Mouse (Mus musculus) forebrain, embryonic 16.5 days (tissue): Measurements from ENCODE around the gene Uqcrh. TPM values are rescaled to one million over a fixed set of nuclear protein-coding genes. Genes with fewer than 3 reads are reported as not detected.

ENCODE experiments used
- ATAC-seq: fragments of 200-750 bp; cut with Nextera tagmentation; 2 replicates; pipeline ENCODE4 v1.8.0; 2017; ENCODE audit warnings: mild to moderate bottlenecking, moderate library complexity
- H3K27ac ChIP-seq: fragments of 300-500 bp; sonication (generic); 2 replicates; pipeline ENCODE4 v1.5.1; 2014; ENCODE audit warnings: low read length, control low read depth
- H3K27me3 ChIP-seq: fragments of 300-500 bp; sonication (generic); replicated peaks from 2 replicates; pipeline ENCODE4 v1.6.1; 2014; ENCODE audit warnings: low read length; ENCODE audit not compliant: control insufficient read depth, insufficient read depth
- H3K36me3 ChIP-seq: fragments of 300-500 bp; sonication (generic); 2 replicates; pipeline ENCODE4 v1.6.1; 2014; ENCODE audit not compliant: control insufficient read depth, insufficient read depth
- H3K4me1 ChIP-seq: fragments of 300-500 bp; sonication (generic); replicated peaks from 2 replicates; pipeline ENCODE4 v1.6.1; 2014; ENCODE audit warnings: low read length; ENCODE audit not compliant: control insufficient read depth, insufficient read depth
- H3K4me2 ChIP-seq: fragments of 300-500 bp; sonication (generic); 2 replicates; pipeline ENCODE4 v1.6.1; 2014; ENCODE audit warnings: mild to moderate bottlenecking, low read length, control low read depth
- H3K4me3 ChIP-seq: fragments of 300-500 bp; sonication (generic); replicated peaks from 2 replicates; pipeline ENCODE4 v1.5.1; 2014; ENCODE audit warnings: mild to moderate bottlenecking, low read length, control low read depth
- H3K9ac ChIP-seq: fragments of 300-500 bp; sonication (generic); replicated peaks from 2 replicates; pipeline ENCODE4 v1.6.1; 2014; ENCODE audit warnings: low read depth, low read length, control low read depth
- H3K9me3 ChIP-seq: fragments of 300-500 bp; sonication (generic); 2 replicates; pipeline ENCODE4 v1.6.1; 2016; ENCODE audit warnings: low read length; ENCODE audit not compliant: control insufficient read depth
- WGBS: fragments of 180-500 bp; shearing (Covaris S2); extraction: QIAGEN DNeasy Blood & Tissue Kit; methylation state at CpG from one replicate; pipeline ENCODE4 v1.1.7; 2014; 5-methylcytosine and 5-hydroxymethylcytosine counted together
- polyA plus RNA-seq: library from polyadenylated mRNA; unstranded; fragments of >200 nt; fragmentation: Nextera tagmentation; extraction: Ambion mirVana; gene quantifications from 2 replicates; pipeline ENCODE4 v1.2.1, GENCODE M21; 2015

Uqcrh gene
- polyA plus RNA-seq, 1 experiment from 2014 or later: 411 TPM

DNA sequence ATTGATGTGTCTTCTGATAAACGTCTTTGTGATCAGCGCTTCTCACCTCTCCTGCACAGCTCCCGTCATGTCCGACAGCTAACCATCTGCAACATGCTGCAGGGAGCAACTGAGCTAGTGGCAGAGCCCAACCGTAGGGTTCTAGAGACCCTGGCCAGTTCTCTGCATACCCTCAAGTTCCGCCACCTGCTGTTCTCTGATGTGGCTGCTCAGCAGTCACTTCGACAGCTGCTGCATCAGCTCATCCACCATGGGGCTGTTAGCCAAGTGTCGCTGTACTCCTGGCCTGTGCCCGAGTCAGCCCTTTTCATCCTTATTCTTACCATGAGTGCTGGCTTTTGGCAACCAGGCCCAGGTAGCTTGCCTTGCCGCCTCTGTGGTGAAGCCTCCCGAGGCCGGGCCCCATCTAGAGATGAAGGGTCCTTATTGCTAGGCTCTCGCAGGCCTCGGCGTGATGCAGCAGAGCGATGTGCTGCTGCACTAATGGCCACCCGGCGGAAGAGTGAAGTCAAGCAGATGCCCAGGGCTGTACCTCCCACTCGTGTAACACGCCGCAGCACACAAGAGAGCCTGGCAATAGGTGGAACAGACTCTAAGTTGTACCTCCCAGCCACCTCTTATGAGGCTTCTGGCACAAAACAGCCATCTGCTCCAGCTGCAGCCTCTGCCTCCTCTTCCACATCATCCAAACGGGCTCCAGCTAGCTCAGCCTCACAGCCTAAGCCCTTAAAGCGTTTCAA, 13.8 kb upstream of the Uqcrh start:
- Histone ChIP-seq H3K9me3 (no peaks in the 10 kb centered on the region), H3K9ac (no peak overlapping the region), H3K4me2 (no peak overlapping the region), H3K27me3 (no peaks in the 10 kb centered on the region), H3K4me3 (no peak overlapping the region), H3K4me1 (no peaks in the 10 kb centered on the region), H3K27ac (no peak overlapping the region), H3K36me3 (peaks cover 42% of the 10 kb centered on the region)
- ATAC-seq: no peak
- 89% methylated on average over 23 of the region's 23 CpGs for WGBS

GRCm38 (mm10) chr4:116077240-116078095, 2.6 kb upstream of the Uqcrh start:
- H3K4me1 ChIP-seq: peaks cover 29% of the 10 kb centered on the region
- no peaks in the 10 kb centered on the region for H3K9me3 ChIP-seq
- 70% methylated on average over 3 of the region's 3 CpGs for WGBS
- peak overlapping the region; percentile 88; the same call in 1 of the 2 replicates for H3K9ac ChIP-seq
- ATAC-seq: no peak
- peaks cover 15% of the 10 kb centered on the region for H3K36me3 ChIP-seq
- H3K4me3 ChIP-seq: peak overlapping the region; percentile 97; the same call in 1 of the 2 replicates
- no peak overlapping the region for H3K27ac ChIP-seq
- no peaks in the 10 kb centered on the region for H3K27me3 ChIP-seq
- H3K4me2 ChIP-seq: peak overlapping the region; percentile 83

DNA sequence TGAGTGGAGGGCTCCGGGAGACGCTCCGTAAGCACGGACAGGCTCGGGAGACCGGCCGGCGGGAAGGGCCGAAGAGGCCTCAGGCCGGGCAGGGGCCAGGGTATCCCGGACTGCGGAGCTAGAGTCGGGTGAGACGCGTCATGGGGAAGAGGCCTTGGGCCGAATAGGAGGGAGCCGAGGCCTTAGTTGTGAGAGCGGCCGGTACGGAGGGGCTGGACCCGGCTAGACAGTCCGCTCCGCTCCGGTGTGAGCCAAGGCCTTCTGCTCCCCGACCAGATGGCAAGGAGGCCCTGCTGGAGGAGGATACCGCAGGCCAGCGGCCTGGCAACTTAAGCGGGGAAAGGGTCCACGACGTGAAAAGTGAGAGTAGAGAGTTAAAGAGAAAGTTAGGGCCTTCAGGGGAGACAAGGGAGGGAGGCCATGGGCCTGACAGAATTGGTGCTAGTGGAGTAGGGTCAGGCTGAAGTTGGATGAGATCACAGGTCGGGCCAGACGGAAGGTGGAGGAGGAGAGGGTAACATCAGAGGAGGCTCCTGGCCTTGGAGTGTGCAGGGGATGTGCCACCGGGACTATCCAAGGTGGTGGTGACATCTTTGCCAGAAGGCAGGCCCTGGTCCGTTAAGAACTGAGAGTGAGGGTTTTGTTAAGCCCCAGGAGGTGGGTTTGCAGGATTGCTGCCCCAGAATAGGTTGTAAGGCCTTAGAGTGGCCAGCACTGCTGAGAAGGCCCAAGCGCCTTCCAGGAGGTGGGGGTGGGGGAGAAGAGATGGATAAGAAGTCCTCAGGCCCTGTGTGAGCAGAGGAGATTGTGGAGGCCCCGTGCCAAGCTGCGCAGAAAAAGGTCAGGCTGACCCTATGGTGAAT, 1.7 kb upstream of the Uqcrh start:
- H3K4me2 ChIP-seq: peak overlapping the region; percentile 83
- ATAC-seq: 0 out of 2 replicates have a peak, but pooled peaks have one; percentile 2
- H3K27ac ChIP-seq: peak overlapping the region; percentile 95
- H3K9me3 ChIP-seq: no peaks in the 10 kb centered on the region
- peak overlapping the region; percentile 97 for H3K4me3 ChIP-seq
- peaks cover 14% of the 10 kb centered on the region for H3K36me3 ChIP-seq
- H3K27me3 ChIP-seq: no peaks in the 10 kb centered on the region
- 2% methylated on average over 37 of the region's 37 CpGs for WGBS
- H3K4me1 ChIP-seq: peaks cover 32% of the 10 kb centered on the region
- H3K9ac ChIP-seq: peak overlapping the region; percentile 88

- H3K36me3 ChIP-seq: peaks cover 8% of the 10 kb centered on the region
- ATAC-seq: peak; percentile 53
- H3K9me3 ChIP-seq: no peaks in the 10 kb centered on the region
- peaks cover 32% of the 10 kb centered on the region for H3K4me1 ChIP-seq
- H3K27me3 ChIP-seq: no peaks in the 10 kb centered on the region
- H3K27ac ChIP-seq: peak overlapping the region; percentile 95
- peak overlapping the region; percentile 83 for H3K4me2 ChIP-seq
- WGBS: under 1% methylated on average over 73 of the region's 77 CpGs
- peak overlapping the region; percentile 88 for H3K9ac ChIP-seq
- H3K4me3 ChIP-seq: peak overlapping the region; percentile 97
These were observed 929 bp upstream of the Uqcrh start for GRCm38 (mm10) chr4:116075631-116076368.

DNA sequence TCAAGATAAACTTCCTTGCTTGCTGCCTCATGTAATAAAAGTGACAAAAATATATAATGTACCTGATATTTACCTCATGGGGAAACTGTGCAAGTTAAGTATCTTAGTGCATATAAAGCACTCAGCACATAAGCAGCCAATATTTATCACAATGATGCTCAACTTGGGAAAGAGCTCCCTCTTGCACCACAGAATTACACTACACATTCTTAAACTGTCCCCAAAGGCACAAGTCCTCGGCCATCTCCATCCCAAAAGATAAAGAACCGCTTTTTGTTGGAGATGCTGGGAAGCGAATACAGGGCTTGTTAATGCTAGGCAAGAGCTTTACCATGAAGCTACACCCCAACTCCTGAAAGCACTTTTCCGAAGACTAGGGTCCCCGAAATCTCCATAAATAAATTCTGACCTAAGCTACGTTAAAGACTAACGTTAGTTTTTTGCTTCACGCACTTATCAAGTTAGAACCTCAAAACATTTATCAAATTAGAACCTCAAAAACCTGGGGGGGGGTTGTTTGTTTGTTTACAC, 661 bp downstream of the Uqcrh start:
- no peaks in the 10 kb centered on the region for H3K27me3 ChIP-seq
- H3K27ac ChIP-seq: peak overlapping the region; percentile 95
- H3K4me2 ChIP-seq: peak overlapping the region; percentile 97
- no peak for ATAC-seq
- no peaks in the 10 kb centered on the region for H3K9me3 ChIP-seq
- whole genome bisulfite sequencing: 1% methylated on average over 8 of the region's 8 CpGs
- peaks cover 3% of the 10 kb centered on the region; the same call in 1 of the 2 replicates for H3K36me3 ChIP-seq
- H3K4me3 ChIP-seq: peak overlapping the region; percentile 97
- peak overlapping the region; percentile 88 for H3K9ac ChIP-seq
- peaks cover 32% of the 10 kb centered on the region for H3K4me1 ChIP-seq

GRCm38 (mm10) chr4:116073146-116073545, 1.7 kb downstream of the Uqcrh start:
- H3K27me3 ChIP-seq: no peaks in the 10 kb centered on the region
- H3K4me1 ChIP-seq: peaks cover 32% of the 10 kb centered on the region
- WGBS: 53% methylated on average over 4 of the region's 4 CpGs
- peak overlapping the region; percentile 21 for H3K4me2 ChIP-seq
- H3K9me3 ChIP-seq: no peaks in the 10 kb centered on the region
- no peak overlapping the region for H3K9ac ChIP-seq
- no peak overlapping the region for H3K4me3 ChIP-seq
- H3K36me3 ChIP-seq: peaks cover 9% of the 10 kb centered on the region
- no peak overlapping the region for H3K27ac ChIP-seq
- no peak for ATAC-seq

DNA sequence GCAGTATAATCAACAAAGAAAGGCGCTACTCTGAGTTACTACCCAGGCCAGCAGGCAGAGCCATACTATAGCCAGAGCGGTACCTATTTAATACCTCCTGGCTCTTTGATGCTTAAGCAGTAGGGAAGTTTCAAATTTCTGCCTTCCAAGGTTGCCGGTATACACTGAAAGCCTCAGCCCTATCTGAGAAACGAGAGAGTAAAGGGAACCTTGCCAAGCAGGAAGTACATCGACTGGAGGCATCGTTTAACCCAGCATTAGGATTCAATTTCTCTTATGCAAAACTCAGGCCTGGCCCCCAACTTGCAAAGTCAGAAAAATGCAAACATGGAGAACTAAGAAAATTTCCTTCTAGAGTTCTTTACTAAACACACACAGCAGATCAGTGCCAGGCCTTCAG, 4.8 kb downstream of the Uqcrh start:
- Histone ChIP-seq H3K27me3 (no peaks in the 10 kb centered on the region), H3K36me3 (peaks cover 16% of the 10 kb centered on the region), H3K9me3 (no peaks in the 10 kb centered on the region), H3K27ac (no peak overlapping the region), H3K4me1 (peaks cover 19% of the 10 kb centered on the region), H3K4me3 (no peak overlapping the region), H3K4me2 (no peak overlapping the region), H3K9ac (no peak overlapping the region)
- 90% methylated on average over 6 of the region's 6 CpGs for WGBS
- no peak for ATAC-seq

DNA sequence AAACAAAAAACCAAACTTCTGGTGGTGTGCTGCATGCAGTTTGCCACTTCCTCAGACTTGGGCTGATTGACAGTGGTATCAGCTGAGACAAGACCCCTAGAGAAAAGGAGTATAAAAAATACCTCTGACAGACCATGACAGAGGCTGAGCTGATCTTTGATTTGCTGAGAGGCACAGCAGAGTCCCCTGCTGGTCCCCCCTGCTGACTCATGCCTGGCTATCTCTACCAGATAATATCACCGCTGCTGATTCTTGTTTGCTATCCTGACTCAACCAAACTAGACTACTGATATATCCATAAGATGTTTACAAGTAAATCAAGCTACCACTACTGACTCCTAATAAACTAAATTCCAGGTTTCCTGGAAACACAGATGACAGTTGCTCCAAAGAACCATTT, 11.0 kb downstream of the Uqcrh start:
- 56% methylated on average over 1 of the region's 1 CpGs for WGBS
- Histone ChIP-seq H3K9me3 (no peaks in the 10 kb centered on the region), H3K9ac (no peak overlapping the region), H3K4me2 (no peak overlapping the region), H3K4me1 (no peaks in the 10 kb centered on the region), H3K27me3 (no peaks in the 10 kb centered on the region), H3K27ac (no peak overlapping the region), H3K4me3 (no peak overlapping the region), H3K36me3 (peaks cover 12% of the 10 kb centered on the region; the same call in 1 of the 2 replicates)
- no peak for ATAC-seq
